Mouse (Mus musculus) myocyte (in vitro differentiated cells): ENCODE results near the gene March2. TPM values are rescaled to one million over a fixed set of nuclear protein-coding genes. Genes with fewer than 3 reads are reported as not detected.
"Not testable (repeated sequence)": the region's sequence is repeated elsewhere in the genome, so short reads cannot be mapped to it uniquely, and the experiment has no call there.

Experiments
- H3K27me3 ChIP-seq: one replicate; pipeline ENCODE4 v1.6.1; 2011; ENCODE audit not compliant: control insufficient read depth, insufficient read depth, insufficient read length
- H3K36me3 ChIP-seq: one replicate; pipeline ENCODE4 v1.6.1; 2011; ENCODE audit not compliant: control insufficient read depth, insufficient read depth
- H3K4me2 ChIP-seq: one replicate; pipeline ENCODE4 v1.6.1; 2011; ENCODE audit warnings: low read depth, control low read depth
- H3K4me3 ChIP-seq: one replicate; pipeline ENCODE4 v1.5.1; 2011; ENCODE audit warnings: mild to moderate bottlenecking, control low read depth, moderate library complexity
- H3K79me2 ChIP-seq: one replicate; pipeline ENCODE4 v1.6.1; 2011; ENCODE audit not compliant: control insufficient read depth, insufficient read depth
- H3ac ChIP-seq: one replicate; pipeline ENCODE4 v1.6.1; 2011; ENCODE audit not compliant: control insufficient read depth, insufficient read length
- CEBPB ChIP-seq: IDR thresholded peaks from 2 replicates; pipeline ENCODE4 v1.6.1; 2011; ENCODE audit warnings: mild to moderate bottlenecking, moderate library complexity; ENCODE audit not compliant: poor library complexity, insufficient read depth, severe bottlenecking
- E2F4 ChIP-seq: IDR thresholded peaks from one replicate; pipeline ENCODE4 v1.6.1; 2011; ENCODE audit warnings: mild to moderate bottlenecking, control low read depth, moderate library complexity; ENCODE audit not compliant: insufficient read depth
- MAX ChIP-seq: IDR thresholded peaks from one replicate; pipeline ENCODE4 v1.6.1; 2011; ENCODE audit warnings: low read depth, mild to moderate bottlenecking, control low read depth
- MYOD1 ChIP-seq, 3 experiments: IDR thresholded peaks; one replicate each; pipeline ENCODE4 v1.6.1; 2011; ENCODE audit warnings: control low read depth in 2 of 3, low read depth in 2 of 3, mild to moderate bottlenecking in 2 of 3, moderate library complexity in 1 of 3; ENCODE audit not compliant: insufficient read length in 2 of 3, control insufficient read depth in 1 of 3
- MYOG ChIP-seq, 3 experiments: IDR thresholded peaks; one replicate each; pipeline ENCODE4 v1.6.1; 2011; ENCODE audit warnings: control low read depth in 2 of 3, low read depth in 2 of 3, mild to moderate bottlenecking in 2 of 3; ENCODE audit not compliant: insufficient read length in 2 of 3, control insufficient read depth in 1 of 3, insufficient read depth in 1 of 3
- POLR2A ChIP-seq: IDR thresholded peaks from one replicate; pipeline ENCODE4 v1.6.1; 2011; ENCODE audit warnings: low read depth, mild to moderate bottlenecking, control low read depth, moderate library complexity; ENCODE audit not compliant: insufficient read length
- POLR2AphosphoS2 ChIP-seq: IDR thresholded peaks from one replicate; pipeline ENCODE4 v1.6.1; 2011; ENCODE audit warnings: low read depth, control low read depth; ENCODE audit not compliant: insufficient read length
- REST ChIP-seq: IDR thresholded peaks from one replicate; pipeline ENCODE4 v1.6.1; 2011; ENCODE audit warnings: mild to moderate bottlenecking, control low read depth, moderate library complexity; ENCODE audit not compliant: insufficient read depth, insufficient read length
- SRF ChIP-seq: IDR thresholded peaks from one replicate; pipeline ENCODE4 v1.6.1; 2011; ENCODE audit warnings: low read depth; ENCODE audit not compliant: control insufficient read depth, insufficient read length
- TCF12 ChIP-seq: IDR thresholded peaks from one replicate; pipeline ENCODE4 v1.6.1; 2011; ENCODE audit warnings: mild to moderate bottlenecking, control low read depth; ENCODE audit not compliant: poor library complexity, insufficient read depth, severe bottlenecking
- TCF3 ChIP-seq: IDR thresholded peaks from one replicate; pipeline ENCODE4 v1.6.1; 2011; ENCODE audit warnings: low read depth, control low read depth; ENCODE audit not compliant: insufficient read length
- USF1 ChIP-seq: IDR thresholded peaks from one replicate; pipeline ENCODE4 v1.6.1; 2011; ENCODE audit warnings: low read depth, mild to moderate bottlenecking, control low read depth, moderate library complexity
- polyA plus RNA-seq: library from polyadenylated mRNA; unstranded; fragments of >200 nt; fragmentation: generic; extraction: Trizol; gene quantifications from one replicate; pipeline ENCODE4 v1.2.1, GENCODE M21; 2012; ENCODE audit warnings: missing spikeins

Gene March2
- polyA plus RNA-seq, 1 experiment = 51.5 TPM

GRCm38 (mm10) chr17:33749451-33749850 is 31.0 kb upstream of the March2 start:
- no peak overlapping the region for H3K4me2 ChIP-seq
- H3K4me3 ChIP-seq = no peak overlapping the region
- no peak for TF ChIP-seq TCF12
- peak; percentile 90 for TF ChIP-seq CEBPB
- H3K36me3 ChIP-seq = peaks cover 31% of the 10 kb centered on the region
- no peaks in the 10 kb centered on the region for H3K27me3 ChIP-seq
- H3K79me2 ChIP-seq = peaks cover 33% of the 10 kb centered on the region
- no peak overlapping the region for H3ac ChIP-seq

GRCm38 (mm10) chr17:33746011-33746410 is 27.5 kb upstream of the March2 start:
- TF ChIP-seq POLR2A (no peak), TCF12 (no peak), REST (no peak), E2F4 (no peak), MYOG (IDR thresholded peaks at IDR 0.05; ENCODE audit: control insufficient read depth in 1 of 3, insufficient read depth in 1 of 3, insufficient read length in 2 of 3, low read depth in 2 of 3) (no peak), MYOD1 (IDR thresholded peaks at IDR 0.05; ENCODE audit: control insufficient read depth in 1 of 3, insufficient read length in 2 of 3, low read depth in 2 of 3) (no peak), USF1 (no peak), POLR2AphosphoS2 (no peak), MAX (no peak), CEBPB (no peak), TCF3 (no peak), SRF (no peak)
- Histone ChIP-seq H3K4me3 (no peak overlapping the region), H3K4me2 (no peak overlapping the region), H3K36me3 (peaks cover 31% of the 10 kb centered on the region), H3K27me3 (no peaks in the 10 kb centered on the region), H3K79me2 (peaks cover 2% of the 10 kb centered on the region), H3ac (no peak overlapping the region)

- Histone ChIP-seq H3ac (no peak overlapping the region), H3K36me3 (peaks cover 27% of the 10 kb centered on the region), H3K79me2 (no peaks in the 10 kb centered on the region), H3K4me2 (no peak overlapping the region), H3K4me3 (no peak overlapping the region), H3K27me3 (no peaks in the 10 kb centered on the region)
- TF ChIP-seq REST (no peak), POLR2AphosphoS2 (peak; percentile 53), TCF3 (no peak)
Measured at GRCm38 (mm10) chr17:33744686-33745384, 26.4 kb upstream of the March2 start.

GRCm38 (mm10) chr17:33742420-33742819 is 23.9 kb upstream of the March2 start:
- Histone ChIP-seq H3K79me2 (no peaks in the 10 kb centered on the region), H3K4me2 (no peak overlapping the region), H3K36me3 (peaks cover 16% of the 10 kb centered on the region), H3K27me3 (no peaks in the 10 kb centered on the region), H3K4me3 (no peak overlapping the region), H3ac (no peak overlapping the region)
- TF ChIP-seq SRF = no peak
- TF ChIP-seq REST = no peak
- no peak for TF ChIP-seq POLR2A
- no peak for TF ChIP-seq CEBPB
- TF ChIP-seq TCF3 = no peak

GRCm38 (mm10) chr17:33733526-33733925 is 15.1 kb upstream of the March2 start:
- not testable (repeated sequence) for H3K27me3 ChIP-seq, H3K36me3 ChIP-seq, H3K4me3 ChIP-seq, H3K4me2 ChIP-seq, H3ac ChIP-seq, H3K79me2 ChIP-seq

GRCm38 (mm10) chr17:33732556-33733083 is 14.2 kb upstream of the March2 start:
- H3K4me3 ChIP-seq, H3K27me3 ChIP-seq, H3K79me2 ChIP-seq, H3ac ChIP-seq, H3K36me3 ChIP-seq, H3K4me2 ChIP-seq: not testable (repeated sequence)
